Mouse (Mus musculus) heart, embryonic 14.5 days (tissue): ENCODE data around the gene Plekho1. TPM values are rescaled to one million over a fixed set of nuclear protein-coding genes. Genes with fewer than 3 reads are reported as not detected.
"Not testable (repeated sequence)": the region's sequence is repeated elsewhere in the genome, so short reads cannot be mapped to it uniquely, and the experiment has no call there.

Experiments used
- ATAC-seq: fragments of 200-750 bp; cut with Nextera tagmentation; 2 replicates; pipeline ENCODE4 v1.8.0; 2017; ENCODE audit warnings: low read depth, moderate TSS enrichment; ENCODE audit not compliant: insufficient number of reproducible peaks, insufficient read depth, low FRiP score
- H3K27ac ChIP-seq, 2 experiments: fragments of 200-500 bp in 1 of 2; fragments of 300-500 bp in 1 of 2; sonication (generic) in 1 of 2; replicated peaks in 1 of 2; 2 replicates each; pipeline ENCODE4 v1.5.1; 2012 to 2014; ENCODE audit warnings: low read depth in 2 of 2, low read length in 2 of 2, control low read depth in 1 of 2, mild to moderate bottlenecking in 1 of 2, mixed read lengths in 1 of 2; ENCODE audit not compliant: control insufficient read depth in 1 of 2, insufficient read depth in 1 of 2
- H3K27me3 ChIP-seq: fragments of 300-500 bp; sonication (generic); 2 replicates; pipeline ENCODE4 v1.6.1; 2014; ENCODE audit warnings: mild to moderate bottlenecking, low read length, control low read depth; ENCODE audit not compliant: control insufficient read depth, insufficient read depth
- H3K36me3 ChIP-seq: fragments of 300-500 bp; sonication (generic); 2 replicates; pipeline ENCODE4 v1.6.1; 2014; ENCODE audit warnings: mild to moderate bottlenecking, control low read depth, low read length, mixed read lengths; ENCODE audit not compliant: control insufficient read depth, insufficient read depth
- H3K4me1 ChIP-seq, 2 experiments: fragments of 200-500 bp in 1 of 2; fragments of 300-500 bp in 1 of 2; sonication (generic) in 1 of 2; 2 replicates each; pipeline ENCODE4 v1.6.1; 2012 to 2014; ENCODE audit warnings: low read length in 2 of 2, control low read depth in 1 of 2, mixed read lengths in 1 of 2; ENCODE audit not compliant: control insufficient read depth in 2 of 2, insufficient read depth in 2 of 2
- H3K4me2 ChIP-seq: fragments of 300-500 bp; sonication (generic); 2 replicates; pipeline ENCODE4 v1.6.1; 2014; ENCODE audit warnings: mild to moderate bottlenecking, low read length
- H3K4me3 ChIP-seq, 2 experiments: fragments of 200-500 bp in 1 of 2; fragments of 300-500 bp in 1 of 2; sonication (generic) in 1 of 2; 2 replicates each; pipeline ENCODE4 v1.5.1; 2012 to 2014; ENCODE audit warnings: low read length in 2 of 2, mild to moderate bottlenecking in 2 of 2, control low read depth in 1 of 2, low read depth in 1 of 2, moderate library complexity in 1 of 2; ENCODE audit not compliant: control insufficient read depth in 1 of 2, insufficient read depth in 1 of 2
- H3K9ac ChIP-seq: fragments of 300-500 bp; sonication (generic); 2 replicates; pipeline ENCODE4 v1.6.1; 2014; ENCODE audit warnings: mild to moderate bottlenecking, low read length
- H3K9me3 ChIP-seq: fragments of 300-500 bp; sonication (generic); 2 replicates; pipeline ENCODE4 v1.6.1; 2016; ENCODE audit warnings: low read length, control low read depth; ENCODE audit not compliant: control insufficient read depth
- WGBS: fragments of 180-500 bp; shearing (Covaris S2); extraction: QIAGEN DNeasy Blood & Tissue Kit; methylation state at CpG from one replicate; pipeline ENCODE4 v1.1.7; 2014; 5-methylcytosine and 5-hydroxymethylcytosine counted together
- polyA plus RNA-seq: library from polyadenylated mRNA; unstranded; fragments of >200 nt; fragmentation: Nextera tagmentation; extraction: Ambion mirVana; gene quantifications from 2 replicates; pipeline ENCODE4 v1.2.1, GENCODE M21; 2014

Gene Plekho1
- polyA plus RNA-seq, 1 experiment from 2014 or later, result 73.7 TPM

DNA sequence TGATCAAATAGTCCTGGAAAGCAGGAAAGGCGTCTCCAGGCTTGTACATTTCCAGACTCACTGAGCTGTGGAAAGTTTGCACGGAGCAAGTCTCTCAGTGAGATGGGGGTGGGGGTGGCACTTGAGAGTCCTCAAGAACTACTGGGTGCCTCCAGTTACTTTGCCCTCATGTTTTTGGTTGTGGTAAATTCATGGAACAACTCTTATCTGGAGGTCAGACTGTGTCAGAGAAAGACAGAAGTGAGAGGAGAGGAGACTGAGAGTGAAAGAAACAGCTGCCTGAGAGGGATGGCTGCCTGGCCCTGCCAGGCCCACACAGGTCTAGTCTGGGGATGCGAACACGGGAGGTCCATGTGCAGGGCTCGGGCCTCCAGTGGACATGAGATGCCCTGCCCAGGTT, 40.5 kb downstream of the Plekho1 start:
- WGBS, result 81% methylated on average over 5 of the region's 5 CpGs

DNA sequence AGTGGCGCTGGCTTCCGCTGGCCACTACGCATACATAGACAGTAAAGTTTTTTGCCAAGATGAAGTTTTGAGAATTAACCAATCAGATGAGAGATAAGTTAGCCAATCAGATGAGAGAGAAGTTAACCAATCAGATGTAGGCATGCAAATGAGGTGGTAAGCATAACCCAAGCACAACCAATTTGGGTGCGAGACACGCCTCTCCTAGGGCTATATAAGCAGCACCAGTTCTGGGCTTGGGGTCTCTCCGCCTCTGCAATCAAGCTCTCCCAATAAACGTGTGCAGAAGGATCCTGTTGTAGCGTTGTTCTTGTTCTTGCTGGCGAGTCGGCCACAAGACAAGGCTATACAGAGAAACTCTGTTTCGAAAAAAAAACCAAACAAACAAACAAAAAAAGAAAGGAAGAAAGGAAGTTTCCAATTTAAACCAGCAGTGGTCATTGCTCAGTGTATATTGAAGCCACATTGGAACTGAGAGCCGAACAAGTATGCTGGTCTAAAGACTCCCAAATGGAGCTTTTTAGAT, 41.1 kb downstream of the Plekho1 start:
- H3K4me1 ChIP-seq, result peaks cover 19 to 24% of the 10 kb centered on the region in 2 experiments
- not testable (repeated sequence) for H3K4me3 ChIP-seq, H3K9ac ChIP-seq, H3K9me3 ChIP-seq, H3K36me3 ChIP-seq, H3K4me2 ChIP-seq, ATAC-seq, H3K27me3 ChIP-seq
- WGBS, result 85% methylated on average over 12 of the region's 12 CpGs
- 0 out of 4 replicates have a peak overlapping the region, but pooled peaks of 1 of the 2 experiments have one; percentile 28 for H3K27ac ChIP-seq

More for the DNA sequence above, 40.5 kb downstream of the Plekho1 start:
- Histone ChIP-seq H3K4me2 (no peak overlapping the region), H3K36me3 (no peaks in the 10 kb centered on the region), H3K4me1 (peaks cover 19 to 24% of the 10 kb centered on the region in 2 experiments), H3K27ac (0 out of 4 replicates have a peak overlapping the region, but pooled peaks of 1 of the 2 experiments have one; percentile 50), H3K4me3 (no peak overlapping the region), H3K27me3 (no peaks in the 10 kb centered on the region), H3K9me3 (no peaks in the 10 kb centered on the region), H3K9ac (no peak overlapping the region)
- no peak for ATAC-seq

GRCm38 (mm10) chr3:95953522-95953921, 42.3 kb downstream of the Plekho1 start:
- H3K27me3 ChIP-seq, result no peaks in the 10 kb centered on the region
- ATAC-seq, result no peak
- H3K9ac ChIP-seq, result no peak overlapping the region
- H3K4me2 ChIP-seq, result no peak overlapping the region
- H3K36me3 ChIP-seq, result 0 out of 2 replicates have a peak, but pooled peaks cover 3% of the 10 kb centered on the region
- no peak overlapping the region for H3K4me3 ChIP-seq
- H3K9me3 ChIP-seq, result no peaks in the 10 kb centered on the region
- 69% methylated on average over 3 of the region's 3 CpGs for WGBS
- H3K27ac ChIP-seq, result no peak overlapping the region
- H3K4me1 ChIP-seq, result peaks cover 19 to 21% of the 10 kb centered on the region in 2 experiments

- Histone ChIP-seq H3K27ac (no peak overlapping the region), H3K36me3 (0 out of 2 replicates have a peak, but pooled peaks cover 7% of the 10 kb centered on the region), H3K9ac (no peak overlapping the region), H3K9me3 (no peaks in the 10 kb centered on the region), H3K4me3 (no peak overlapping the region), H3K4me1 (peaks cover 17 to 19% of the 10 kb centered on the region in 2 experiments), H3K27me3 (no peaks in the 10 kb centered on the region), H3K4me2 (no peak overlapping the region)
- no peak for ATAC-seq
Observed at GRCm38 (mm10) chr3:95953023-95953422, 42.8 kb downstream of the Plekho1 start.

GRCm38 (mm10) chr3:95951566-95951965, 44.2 kb downstream of the Plekho1 start:
- not testable (repeated sequence) for H3K9me3 ChIP-seq, H3K27me3 ChIP-seq, ATAC-seq
- WGBS, result 70% methylated on average over 12 of the region's 12 CpGs
- H3K9ac ChIP-seq, result peak overlapping the region; percentile 81
- H3K4me2 ChIP-seq, result peak overlapping the region; percentile 84
- H3K4me1 ChIP-seq, result peaks cover 7 to 11% of the 10 kb centered on the region in 2 experiments
- H3K4me3 ChIP-seq, result peak overlapping the region; percentile 50 to 57
- H3K36me3 ChIP-seq, result peaks cover 18% of the 10 kb centered on the region
- peak overlapping the region; percentile 96 to 99 for H3K27ac ChIP-seq

- no peaks in the 10 kb centered on the region for H3K9me3 ChIP-seq
- peak overlapping the region; percentile 84 for H3K4me2 ChIP-seq
- ATAC-seq, result peak; percentile 90
- H3K4me1 ChIP-seq, result peaks cover 3 to 9% of the 10 kb centered on the region in 2 experiments; a peak in 2 of 4 replicates
- peak overlapping the region; percentile 50 to 57 for H3K4me3 ChIP-seq
- WGBS, result 1% methylated on average over 49 of the region's 49 CpGs
- peak overlapping the region; percentile 81 for H3K9ac ChIP-seq
- H3K27me3 ChIP-seq, result no peaks in the 10 kb centered on the region
- peaks cover 24% of the 10 kb centered on the region for H3K36me3 ChIP-seq
- peak overlapping the region; percentile 96 to 99 for H3K27ac ChIP-seq
Observed at GRCm38 (mm10) chr3:95950763-95951551, 44.8 kb downstream of the Plekho1 start.

GRCm38 (mm10) chr3:95948325-95948724, 47.5 kb downstream of the Plekho1 start:
- no peak overlapping the region for H3K4me3 ChIP-seq
- ATAC-seq, result no peak
- no peaks in the 10 kb centered on the region for H3K27me3 ChIP-seq
- no peaks in the 10 kb centered on the region for H3K9me3 ChIP-seq
- peaks cover 49% of the 10 kb centered on the region for H3K36me3 ChIP-seq
- H3K4me1 ChIP-seq, result peaks cover 3% of the 10 kb centered on the region in 2 experiments; a peak in 1 of 4 replicates
- no peak overlapping the region for H3K4me2 ChIP-seq
- no peak overlapping the region for H3K9ac ChIP-seq
- 89% methylated on average over 5 of the region's 5 CpGs for WGBS
- H3K27ac ChIP-seq, result no peak overlapping the region
